Comparison of ENCODE assay signal across 22 mouse cellular contexts in the genomic region with DNA sequence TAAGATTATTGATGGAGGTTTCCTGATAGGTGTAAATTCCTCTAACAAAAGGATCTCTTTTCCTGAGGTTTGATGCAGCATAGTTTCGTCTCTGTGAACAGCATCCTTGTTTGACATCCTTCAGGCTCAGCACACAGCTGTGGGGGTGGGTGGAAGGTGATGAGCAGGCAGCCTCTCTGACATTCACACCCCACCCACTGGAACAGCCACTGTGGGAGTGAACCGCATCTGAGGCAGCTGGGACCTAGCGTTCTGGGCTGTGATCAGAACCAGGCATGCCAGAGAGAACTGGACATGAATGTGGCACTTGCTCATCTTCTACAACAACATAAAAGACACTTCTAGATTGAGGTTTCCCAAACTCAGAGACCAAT. TPM values are rescaled to one million over a fixed set of nuclear protein-coding genes. Genes with fewer than 3 reads are reported as not detected.
DNase-seq lines count a peak whose midpoint lies in the region; ATAC-seq lines count a peak whose summit lies in the region.
"Had no signal": no experiment of that assay in that cellular context is flagged by ENCODE, and none has a peak within 500 bp of the region (broad histone marks: within the 10 kb centered on the region; RNA-seq: fewer than 3 reads in every experiment).

No protein-coding gene starts in this region.

- H3K27ac ChIP-seq in hindbrain, embryonic 11.5 days (ENCODE audit: low read depth, low read length) = no peak overlapping the region
- H3K27ac ChIP-seq: embryonic facial prominence, embryonic 13.5 days; forebrain, embryonic 10.5 days; heart, embryonic 10.5 days; hindbrain, embryonic 13.5 days; intestine, embryonic 15.5 days; liver, embryonic 14.5 days; midbrain, embryonic 12.5 days had no signal

- no peak overlapping the region for H3K4me3 ChIP-seq in hindbrain, embryonic 11.5 days (ENCODE audit: low read depth, low read length)
- H3K4me3 ChIP-seq: embryonic facial prominence, embryonic 13.5 days; forebrain, embryonic 10.5 days; heart, embryonic 10.5 days; hindbrain, embryonic 13.5 days; intestine, embryonic 15.5 days; midbrain, embryonic 12.5 days; myocyte had no signal

- no peak overlapping the region for H3K9ac ChIP-seq in hindbrain, embryonic 11.5 days (ENCODE audit: low read depth, low read length)
- H3K9ac ChIP-seq: embryonic facial prominence, embryonic 13.5 days; hindbrain, embryonic 13.5 days; intestine, embryonic 15.5 days; liver, embryonic 14.5 days; midbrain, embryonic 12.5 days had no signal

- H3K9me3 ChIP-seq in hindbrain, embryonic 11.5 days (ENCODE audit: control insufficient read depth, low read length) = no peaks in the 10 kb centered on the region
- H3K9me3 ChIP-seq: embryonic facial prominence, embryonic 13.5 days; forebrain, embryonic 10.5 days; heart, embryonic 10.5 days; hindbrain, embryonic 13.5 days; intestine, embryonic 15.5 days; midbrain, embryonic 12.5 days had no signal

- H3K27me3 ChIP-seq in hindbrain, embryonic 11.5 days (ENCODE audit: control insufficient read depth, insufficient read depth, low read length) = no peaks in the 10 kb centered on the region
- H3K27me3 ChIP-seq: embryonic facial prominence, embryonic 13.5 days; hindbrain, embryonic 13.5 days; intestine, embryonic 15.5 days; midbrain, embryonic 12.5 days had no signal

- WGBS in hindbrain, embryonic 11.5 days = 79% methylated on average over 3 of the region's 3 CpGs

- no peaks in the 10 kb centered on the region for H3K36me3 ChIP-seq in hindbrain, embryonic 11.5 days (ENCODE audit: control insufficient read depth, insufficient read depth, low read length)
- H3K36me3 ChIP-seq: embryonic facial prominence, embryonic 13.5 days; forebrain, embryonic 10.5 days; heart, embryonic 10.5 days; hindbrain, embryonic 13.5 days; intestine, embryonic 15.5 days; midbrain, embryonic 12.5 days had no signal

- peak; percentile 30 to 57 for DNase-seq in layer of hippocampus, adult 18-20 months (ENCODE audit: low spot score in 2 of 2)
- no peak for DNase-seq in layer of hippocampus, postnatal 25 days (ENCODE audit: extremely low spot score in 1 of 2, low spot score in 1 of 2)
- peak; percentile 46 to 66 for DNase-seq in frontal cortex, postnatal 14 days (ENCODE audit: low spot score in 2 of 2)
- DNase-seq in layer of hippocampus, postnatal 36 days = peak; percentile 26 to 29
- DNase-seq in right cerebral cortex, postnatal 14 days = peak; percentile 49
- DNase-seq in c-Kit-positive CD71-positive TER-119-positive erythroid progenitor cells, embryonic 14.5 days (ENCODE audit: low spot score) = no peak
- DNase-seq in hindbrain, embryonic 11.5 days (ENCODE audit: low spot score) = no peak
- DNase-seq: adrenal gland, adult 2 months; cerebellum, adult 2 months; gastrocnemius, postnatal 10 days; kidney, postnatal 10 days; lung, postnatal 14 days; thymus, adult 2 months had no signal

- no peak overlapping the region for H3K4me2 ChIP-seq in hindbrain, embryonic 11.5 days (replicated peaks; ENCODE audit: low read depth, low read length)
- H3K4me2 ChIP-seq: embryonic facial prominence, embryonic 13.5 days; hindbrain, embryonic 13.5 days; intestine, embryonic 15.5 days; midbrain, embryonic 12.5 days had no signal

- H3K4me1 ChIP-seq in hindbrain, embryonic 11.5 days (replicated peaks; ENCODE audit: control insufficient read depth, insufficient read depth, low read length) = no peaks in the 10 kb centered on the region
- H3K4me1 ChIP-seq: embryonic facial prominence, embryonic 13.5 days; forebrain, embryonic 10.5 days; hindbrain, embryonic 13.5 days; midbrain, embryonic 12.5 days had no signal

- no peak for ATAC-seq in hindbrain, embryonic 11.5 days (ENCODE audit: low FRiP score)
- no peak for ATAC-seq in erythroid progenitor cell, adult 5-6 weeks (replicated peaks; ENCODE audit: low FRiP score, poor library complexity, severe bottlenecking)
- ATAC-seq: intestine, embryonic 15.5 days had no signal

RNA-seq across cellular contexts. Expression of gene Fhl2, which starts 3.1 kb away (rescaled TPM):
- 10 to 100 TPM; 28.5 to 34.0 TPM for total RNA-seq in layer of hippocampus, adult 18-20 months (2021)
- total RNA-seq in layer of hippocampus, postnatal 25 days (2021) = 10 to 100 TPM; 36.0 to 47.8 TPM
- total RNA-seq in layer of hippocampus, postnatal 36 days (2021) = 10 to 100 TPM; 32.0 to 32.6 TPM
- 9.3 and 10.8 TPM in 2 replicates for polyA plus RNA-seq in hindbrain, embryonic 11.5 days (2014; fragmentation: Nextera tagmentation; extraction: Ambion mirVana)
- 1.7 TPM in 1 of 2 replicates, not detected in the other for total RNA-seq in erythroid progenitor cell, adult 5-6 weeks (2015; ENCODE audit: low replicate concordance)
- total RNA-seq in erythroid progenitor cell, adult 5-6 weeks (2017; ENCODE audit: low replicate concordance) = 0.39 TPM in 1 of 2 replicates, not detected in the other

Comparison
In these comparisons a context has a peak if more than half of its experiments do, and no peak if none do; other contexts are left out.
1. DNase-seq: peak in layer of hippocampus, adult 18-20 months (2 of 2), frontal cortex, postnatal 14 days (2 of 2), layer of hippocampus, postnatal 36 days (2 of 2) and right cerebral cortex, postnatal 14 days (single experiment); none in layer of hippocampus, postnatal 25 days (0 of 2), c-Kit-positive CD71-positive TER-119-positive erythroid progenitor cells, embryonic 14.5 days (single experiment) and hindbrain, embryonic 11.5 days (single experiment).
2. RNA of gene Fhl2, which starts 3.1 kb away (total RNA-seq): 36.0 to 47.8 TPM in layer of hippocampus, postnatal 25 days, 28.5 to 34.0 TPM in layer of hippocampus, adult 18-20 months and 32.0 to 32.6 TPM in layer of hippocampus, postnatal 36 days; 0.39 to 1.7 TPM in erythroid progenitor cell, adult 5-6 weeks; every median in the first group is over 10 times any median in the second.